Mouse (Mus musculus) heart, adult 18-20 months (tissue): ENCODE results near the gene Ap1b1. TPM values are rescaled to one million over a fixed set of nuclear protein-coding genes. Genes with fewer than 3 reads are reported as not detected.

ENCODE experiments used
- DNase-seq, 2 experiments: peaks; one replicate each; pipeline ENCODE4 v3.0.0; 2021 to 2022; ENCODE audit warnings: mixed read lengths in 1 of 2
- long read RNA-seq, 2 experiments: library from polyadenylated mRNA; stranded (forward); transcript quantifications; one replicate each; pipeline ENCODE4 v2.0.0; 2021
- total RNA-seq, 2 experiments: library from RNA; stranded (reverse); gene quantifications; 2 replicates each; pipeline ENCODE4 v1.2.3; 2021

Gene Ap1b1
- 10 to 100 TPM; 49.7 to 58.1 TPM for total RNA-seq
- long read RNA-seq, experiment 1, full-length matches to known transcripts = 6 of 28 reads
- long read RNA-seq, experiment 1, partial matches to known transcripts = 11 of 28 reads
- long read RNA-seq, experiment 1, other reads (novel, unspliced or antisense) = 11 of 28 reads
- long read RNA-seq, experiment 2, full-length matches to known transcripts = 3 of 16 reads
- long read RNA-seq, experiment 2, partial matches to known transcripts = 10 of 16 reads
- long read RNA-seq, experiment 2, other reads (novel, unspliced or antisense) = 3 of 16 reads

- peak; percentile 91 to 92 for DNase-seq
Measured at GRCm38 (mm10) chr11:4986695-4987486, at the start of gene Ap1b1. Gene Ap1b1, plus strand, starts transcription at chr11:4986824.

GRCm38 (mm10) chr11:4946530-4946929 lies 40.1 kb upstream of the Ap1b1 start:
- DNase-seq = no peak

DNA sequence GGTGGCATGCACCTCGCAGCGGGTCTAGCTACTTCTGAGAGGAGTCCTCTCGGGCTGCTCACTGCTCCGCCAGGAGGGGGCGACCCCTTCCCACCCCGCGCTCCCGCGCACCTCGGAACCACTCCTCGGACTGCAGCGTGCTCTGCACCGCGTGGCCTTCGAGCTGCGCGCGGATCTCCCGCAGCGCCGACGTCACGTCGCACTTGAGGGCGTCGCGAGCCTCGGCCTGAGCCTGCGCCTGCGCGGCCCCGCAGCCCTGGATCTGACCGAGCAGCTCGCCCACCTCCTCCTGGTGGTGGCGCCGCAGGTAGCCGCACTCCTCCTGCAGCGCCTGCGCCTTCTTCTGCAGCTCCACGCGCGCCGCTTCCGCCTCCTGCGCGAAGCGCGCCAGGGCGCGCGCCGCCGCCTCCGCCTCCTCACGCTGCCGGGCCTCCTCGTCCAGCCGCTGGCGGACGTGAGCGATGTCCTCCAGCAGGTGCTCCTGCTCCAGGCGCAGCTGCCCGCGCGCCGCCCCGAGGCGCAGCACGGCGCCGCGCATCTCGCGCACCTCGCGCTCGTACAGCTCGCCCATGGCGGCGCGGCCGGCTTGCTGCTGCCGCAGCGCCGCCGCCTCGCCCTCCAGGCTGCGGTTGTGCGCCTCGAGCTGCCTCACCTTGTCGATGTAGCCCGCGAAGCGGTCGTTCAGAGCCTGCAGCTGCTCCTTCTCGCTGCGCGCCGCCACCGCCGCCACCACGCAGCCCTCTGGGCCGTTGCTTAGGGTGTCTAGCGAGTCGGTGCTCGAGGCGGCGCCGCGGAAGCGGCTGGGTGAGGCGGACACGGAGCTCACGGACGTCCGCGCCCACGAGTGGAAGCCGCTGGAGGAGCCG lies 39.4 kb upstream of the Ap1b1 start:
- DNase-seq = peak; percentile 22 to 23

DNA sequence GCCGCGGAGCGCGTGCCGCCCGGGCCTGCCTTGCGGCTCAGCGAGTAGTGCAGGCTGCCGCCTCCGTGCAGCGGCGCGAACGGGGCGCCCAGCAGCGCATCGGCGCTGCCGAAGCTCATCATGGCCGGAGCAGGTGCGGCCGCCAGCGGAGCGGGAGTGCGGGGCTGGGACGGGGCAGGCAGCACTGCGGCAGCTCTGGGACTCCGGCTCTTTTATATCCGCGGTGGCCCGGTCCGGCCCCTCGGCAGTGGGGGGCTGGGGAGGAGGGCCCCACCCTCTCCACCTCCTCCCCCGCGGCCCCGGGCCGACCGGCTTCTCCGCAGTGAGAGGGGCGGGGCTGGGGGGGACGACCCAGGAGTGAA lies 38.8 kb upstream of the Ap1b1 start, which contains the start of gene Nefh:
Nefh (minus strand) TSS at position 252 of the 362 bp plus-strand sequence.
- DNase-seq = no peak

- no peak for DNase-seq
Measured at GRCm38 (mm10) chr11:4948792-4949191, 37.8 kb upstream of the Ap1b1 start.

DNA sequence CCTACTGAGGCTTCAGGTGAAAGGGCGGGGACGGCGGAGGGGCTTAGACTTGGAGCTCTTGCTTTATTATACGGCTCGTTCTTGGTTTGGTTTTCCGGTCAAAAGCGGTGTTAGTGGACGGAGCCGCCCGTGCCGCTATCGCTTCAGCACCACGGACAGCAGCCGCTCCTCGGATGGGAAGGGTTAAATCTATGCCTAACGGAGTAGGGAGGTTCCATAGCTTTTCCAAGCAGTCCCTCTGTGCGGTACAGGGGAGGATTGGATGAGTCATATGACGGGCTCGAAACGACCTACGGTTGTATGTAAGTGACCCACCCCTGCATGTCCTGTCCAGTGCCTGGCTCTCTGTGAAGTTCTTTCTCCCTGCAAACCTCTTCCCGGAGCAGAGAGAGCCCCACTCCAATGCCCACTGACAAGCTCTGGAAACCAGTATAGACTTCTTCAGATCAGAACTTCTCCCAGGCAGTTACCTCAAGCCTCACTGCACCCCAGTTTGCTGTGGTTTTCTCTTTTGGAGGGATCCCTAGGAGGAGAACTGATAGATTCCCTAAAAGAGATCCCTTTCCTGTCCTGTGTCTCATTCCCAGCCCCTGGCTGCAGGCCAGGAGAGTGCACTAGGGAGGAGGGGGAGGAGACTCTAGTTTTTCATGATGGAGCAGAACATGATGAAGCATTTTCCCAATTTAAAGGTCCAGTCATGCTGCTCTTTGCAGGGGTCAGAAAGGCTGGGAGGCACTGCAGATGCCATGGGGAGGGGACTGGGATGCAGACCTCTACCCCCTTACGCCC lies 37.2 kb upstream of the Ap1b1 start:
- DNase-seq = peak in 1 of 2 experiments; percentile 45

- no peak for DNase-seq
Measured at GRCm38 (mm10) chr11:4953401-4953800, 33.2 kb upstream of the Ap1b1 start.

- DNase-seq = peak in 1 of 2 experiments; percentile 8
Measured at GRCm38 (mm10) chr11:4953918-4954317, 32.7 kb upstream of the Ap1b1 start.

- DNase-seq = no peak
Measured at GRCm38 (mm10) chr11:4963099-4963808, 23.4 kb upstream of the Ap1b1 start.

DNA sequence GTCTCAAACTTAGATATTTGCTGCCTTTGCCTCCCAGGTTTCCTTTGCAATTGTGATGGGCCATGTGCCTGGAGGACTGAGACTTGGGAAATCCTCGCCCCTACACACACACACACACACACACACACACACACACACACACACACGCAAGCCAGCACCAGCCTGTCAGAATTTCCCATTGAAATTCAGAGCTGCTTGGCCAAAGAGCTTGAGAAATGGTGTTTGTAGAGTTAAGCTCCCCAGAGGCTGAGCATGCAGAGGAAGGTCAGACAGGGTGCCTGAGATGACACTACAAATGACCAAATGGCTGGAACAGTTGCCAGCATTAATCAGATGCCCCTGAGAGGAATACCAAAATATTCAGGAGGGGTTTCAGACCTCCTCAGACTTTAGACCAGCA lies 20.3 kb upstream of the Ap1b1 start:
- no peak for DNase-seq

DNA sequence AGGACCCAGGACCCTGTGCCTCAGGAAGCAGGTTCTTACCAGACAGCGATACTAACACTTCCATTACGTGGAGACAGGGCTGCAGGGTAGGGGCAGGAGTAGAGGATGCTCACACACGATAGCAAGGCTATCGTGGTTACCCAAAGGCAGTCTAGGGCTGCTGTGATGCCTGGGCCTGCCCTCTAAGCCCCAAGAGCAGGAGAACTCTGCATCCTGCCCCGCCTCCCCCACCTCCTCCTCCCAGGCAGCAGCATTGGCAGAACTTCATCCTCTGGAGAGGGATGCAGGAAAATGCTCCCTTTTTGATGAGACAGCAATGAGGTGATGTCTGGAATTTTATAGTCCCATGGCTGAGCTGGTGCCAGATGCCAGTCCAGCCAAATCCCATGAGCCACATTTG lies 19.7 kb upstream of the Ap1b1 start:
- DNase-seq = no peak

GRCm38 (mm10) chr11:4967549-4967948 lies 19.1 kb upstream of the Ap1b1 start:
- DNase-seq = no peak

- DNase-seq = peak; percentile 31 to 43
Measured at GRCm38 (mm10) chr11:4968376-4968775, 18.2 kb upstream of the Ap1b1 start.

DNA sequence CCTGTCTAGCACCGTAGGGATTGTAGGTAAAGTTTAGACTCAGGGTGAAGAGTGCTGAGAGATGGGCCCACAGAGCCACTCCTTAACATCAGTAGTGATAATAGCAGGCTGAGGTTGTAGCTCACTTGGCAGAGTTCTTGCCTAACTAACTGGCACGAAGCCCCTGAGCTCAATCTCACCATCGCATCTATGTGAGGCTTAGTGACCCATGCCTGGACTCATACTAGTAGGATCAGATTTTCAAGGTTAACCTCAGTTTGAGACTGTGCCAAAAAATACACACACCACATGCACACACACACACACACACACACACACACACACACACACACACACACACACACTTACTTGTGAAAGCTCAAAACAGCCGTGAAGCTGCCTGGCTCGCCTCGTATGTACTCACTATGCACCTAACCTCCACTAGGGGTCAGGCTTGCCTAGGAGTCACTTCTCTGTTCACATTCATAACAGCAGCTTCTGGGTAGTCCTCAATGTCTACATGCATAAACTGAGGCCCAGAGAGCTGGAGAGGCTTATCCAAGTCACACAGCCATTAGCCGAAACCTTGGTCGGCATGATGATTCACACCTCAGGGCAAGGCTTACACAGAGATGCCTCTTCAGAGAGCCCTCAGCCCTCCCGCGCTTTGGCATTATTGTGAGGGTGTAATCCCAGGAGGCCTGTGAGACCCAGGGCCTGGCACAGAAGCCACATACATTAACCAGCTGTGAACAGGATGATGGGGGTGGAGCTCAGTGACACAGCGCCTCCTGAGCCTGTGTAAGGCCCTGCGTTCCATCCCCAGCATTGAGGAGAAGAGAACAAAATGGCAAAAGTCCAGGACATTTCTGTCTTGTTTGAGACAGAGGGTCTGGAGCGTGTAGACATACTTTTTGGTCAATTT lies 13.4 kb upstream of the Ap1b1 start:
- DNase-seq = peak; percentile 61 to 71

- DNase-seq = no peak
Measured at GRCm38 (mm10) chr11:4973871-4974256, 12.8 kb upstream of the Ap1b1 start.

DNA sequence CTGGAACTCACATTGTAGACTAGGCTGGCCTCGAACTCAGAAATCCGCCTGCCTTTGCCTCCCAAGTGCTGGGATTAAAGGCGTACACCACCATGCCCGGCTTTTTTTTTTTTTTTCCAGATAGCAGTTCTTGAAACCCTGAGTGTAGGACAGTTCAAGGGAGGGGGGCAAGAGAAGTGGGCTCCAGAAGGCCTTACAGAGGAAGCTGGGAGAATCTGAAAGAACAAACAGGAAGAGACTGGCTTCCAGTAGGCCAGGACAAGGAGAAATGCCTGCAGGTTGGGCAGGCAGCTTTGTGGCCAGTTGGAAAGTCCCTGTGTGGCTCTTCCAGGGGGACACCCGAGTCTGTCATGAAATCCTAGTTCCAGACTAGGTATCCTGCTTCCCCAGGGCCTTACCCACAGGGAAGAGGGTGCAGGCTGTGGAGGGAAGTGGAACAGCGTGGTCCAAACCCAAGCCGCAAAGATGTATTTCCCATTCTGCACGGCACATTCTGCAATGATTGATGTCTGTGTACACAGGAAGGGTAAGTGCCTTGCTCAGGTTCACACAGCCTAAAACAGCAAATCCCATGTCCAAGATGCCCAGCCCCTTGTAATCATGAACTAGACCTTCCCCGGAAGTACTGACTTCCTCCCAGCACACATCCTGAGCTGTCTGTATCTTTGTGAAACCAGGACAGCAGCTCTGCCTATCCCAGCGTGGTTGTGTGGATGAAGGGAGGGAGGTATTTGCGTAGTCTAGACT lies 12.1 kb upstream of the Ap1b1 start:
- DNase-seq = peak; percentile 10 to 21

GRCm38 (mm10) chr11:4975623-4976022 lies 11.0 kb upstream of the Ap1b1 start:
- peak; percentile 54 to 79 for DNase-seq

DNA sequence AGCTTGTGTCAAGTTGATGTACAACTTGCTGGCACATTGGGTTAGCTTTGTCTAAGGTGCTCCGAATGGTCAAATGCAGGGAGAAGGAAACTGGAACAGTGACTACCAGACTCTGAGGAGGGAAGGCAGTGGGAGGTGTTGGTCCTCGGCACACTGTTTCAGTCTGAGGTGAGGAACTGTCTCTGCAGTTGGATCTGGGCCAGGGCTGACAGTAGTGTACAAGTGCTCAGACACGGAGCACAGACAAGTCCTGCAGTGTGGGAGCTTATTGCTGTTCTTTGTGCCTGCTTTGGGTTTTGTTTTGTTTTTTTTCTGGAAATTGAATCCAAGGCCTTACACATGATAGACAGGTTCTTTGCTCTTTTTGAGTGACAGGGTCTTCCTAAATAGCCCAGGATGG lies 3.6 kb upstream of the Ap1b1 start:
- DNase-seq = no peak

- no peak for DNase-seq
Measured at GRCm38 (mm10) chr11:4983538-4983937, 3.1 kb upstream of the Ap1b1 start.
